8 mouse cellular contexts compared by ENCODE assay signal in the genomic region with DNA sequence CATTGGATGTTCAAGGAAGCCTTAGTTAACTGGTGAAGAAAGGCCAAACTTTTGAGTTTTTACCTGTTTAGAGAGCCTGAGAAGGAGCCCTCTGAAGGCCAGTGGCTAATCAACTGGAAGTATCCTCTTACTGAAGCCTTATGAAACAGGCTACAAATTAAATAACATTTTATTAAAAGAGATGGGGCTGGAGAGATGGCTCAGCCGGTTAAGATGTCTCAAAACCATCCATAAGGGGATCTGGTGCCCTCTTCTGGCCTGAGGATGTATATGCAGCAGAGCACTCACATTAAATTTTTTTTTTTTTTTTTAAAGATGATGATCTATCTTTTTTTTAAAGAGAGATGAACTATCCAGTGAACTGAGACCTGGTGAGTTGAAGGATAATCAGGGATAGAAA. TPM values are rescaled to one million over a fixed set of nuclear protein-coding genes. Genes with fewer than 3 reads are reported as not detected.
DNase-seq lines count a peak whose midpoint lies in the region; ATAC-seq lines count a peak whose summit lies in the region.

No protein-coding gene starts in this region.

- no peak overlapping the region for H3K27ac ChIP-seq in limb, embryonic 10.5 days

- H3K4me3 ChIP-seq in limb, embryonic 10.5 days = no peak overlapping the region

- H3K4me1 ChIP-seq in limb, embryonic 10.5 days = peaks cover 5% of the 10 kb centered on the region; the same call in 1 of the 2 replicates

- H3K27me3 ChIP-seq in limb, embryonic 10.5 days (ENCODE audit: low read depth, poor library complexity, severe bottlenecking) = no peaks in the 10 kb centered on the region

- H3K36me3 ChIP-seq in limb, embryonic 10.5 days = peaks cover 17% of the 10 kb centered on the region

- H3K9me3 ChIP-seq in limb, embryonic 10.5 days (replicated peaks) = no peaks in the 10 kb centered on the region

- peak; percentile 71 for DNase-seq in gastrocnemius, adult 18-20 months (ENCODE audit: low spot score)
- no peak for DNase-seq in gastrocnemius, adult 8-10 months (ENCODE audit: low spot score in 2 of 2)
- peak; percentile 78 for DNase-seq in A20 (ENCODE audit: low read depth, low spot score)
- peak; percentile 59 to 68 for DNase-seq in adrenal gland, postnatal 36 days
- DNase-seq in fibroblast of lung, adult 2 months (ENCODE audit: low read depth) = peak; percentile 48
- DNase-seq in limb, embryonic 10.5 days (ENCODE audit: low spot score) = peak; percentile 42
- DNase-seq in thymus, postnatal 36 days = peak; percentile 49 to 62

- WGBS in limb, embryonic 10.5 days = 7% methylated on average over 1 of the region's 1 CpGs

- ATAC-seq in neutrophil, adult 5-6 weeks (ENCODE audit: extremely low read depth, insufficient number of reproducible peaks, low FRiP score, poor library complexity, severe bottlenecking) = 0 out of 2 replicates have a peak, but pooled peaks have one; percentile 20

RNA-seq across cellular contexts. Expression of a gene that starts 4.5 kb away (rescaled TPM):
- 10 to 100 TPM; 18.2 to 22.7 TPM for total RNA-seq in gastrocnemius, adult 18-20 months (2021)
- 10 to 100 TPM; 15.8 to 25.1 (median 19.2) TPM for total RNA-seq in gastrocnemius, adult 8-10 months (2022)
- 100 to 1,000 TPM in 1 of 2 experiments, 10 to 100 TPM in 1; 95.7 to 158 TPM for total RNA-seq in adrenal gland, postnatal 36 days (2021)
- polyA plus RNA-seq in limb, embryonic 10.5 days (2016; fragmentation: Nextera tagmentation; extraction: Ambion mirVana) = 39.9 and 45.3 TPM in 2 replicates
- total RNA-seq in neutrophil, adult 5-6 weeks (2017) = 39.3 and 41.1 TPM in 2 replicates

RNA-seq across cellular contexts. Expression of a gene that starts 46.6 kb away (rescaled TPM):
- 10 to 100 TPM; 31.3 to 37.1 TPM for total RNA-seq in gastrocnemius, adult 18-20 months (2021)
- 10 to 100 TPM; 34.3 to 48.3 (median 40.6) TPM for total RNA-seq in gastrocnemius, adult 8-10 months (2022)
- 10 to 100 TPM; 27.4 to 31.1 TPM for total RNA-seq in adrenal gland, postnatal 36 days (2021)
- polyA plus RNA-seq in limb, embryonic 10.5 days (2016; fragmentation: Nextera tagmentation; extraction: Ambion mirVana) = 55.2 and 55.8 TPM in 2 replicates
- 87.1 and 88.6 TPM in 2 replicates for total RNA-seq in neutrophil, adult 5-6 weeks (2017)

Comparison
In these comparisons a context has a peak if more than half of its experiments do, and no peak if none do; other contexts are left out.
1. DNase-seq: peak in gastrocnemius, adult 18-20 months (single experiment), A20 (single experiment), adrenal gland, postnatal 36 days (2 of 2), fibroblast of lung, adult 2 months (single experiment), limb, embryonic 10.5 days (single experiment) and thymus, postnatal 36 days (2 of 2); none in gastrocnemius, adult 8-10 months (0 of 2).